In the genomic region with DNA sequence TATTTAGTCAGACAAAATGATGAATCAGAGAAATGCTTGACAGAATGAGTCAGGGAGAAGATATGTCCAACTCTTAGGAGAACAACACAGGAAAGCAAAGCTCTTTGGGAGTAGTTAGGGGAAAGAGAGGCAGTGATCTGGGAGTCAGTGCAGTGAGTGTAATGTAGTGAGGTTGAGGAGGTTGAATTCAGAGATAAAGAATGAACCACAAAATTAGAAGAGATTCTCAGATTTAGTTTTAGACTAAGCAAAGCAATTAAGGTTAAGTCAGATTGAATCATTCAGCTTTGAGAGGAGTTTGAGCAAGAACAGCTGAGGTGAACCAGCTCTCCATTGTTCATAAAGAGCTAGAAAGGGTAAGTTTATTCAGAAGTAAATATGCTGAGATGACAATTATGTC, we compare ENCODE assay signal across 24 mouse cellular contexts.
"Had no signal": no experiment of that assay in that cellular context is flagged by ENCODE, and none has a peak within 500 bp of the region (broad histone marks: within the 10 kb centered on the region; RNA-seq: fewer than 3 reads in every experiment).

No protein-coding gene starts in this region.

- H3K27ac ChIP-seq: embryonic facial prominence, embryonic 10.5 days; embryonic facial prominence, embryonic 12.5 days; embryonic facial prominence, embryonic 13.5 days; embryonic facial prominence, embryonic 15.5 days; forebrain, embryonic 12.5 days; forebrain, embryonic 13.5 days; forebrain, embryonic 15.5 days; gastrocnemius, adult 2 months; heart, adult 2 months; heart, embryonic 10.5 days had no signal

- H3K4me3 ChIP-seq: embryonic facial prominence, embryonic 10.5 days; embryonic facial prominence, embryonic 12.5 days; embryonic facial prominence, embryonic 13.5 days; embryonic facial prominence, embryonic 15.5 days; erythroblast, embryonic 14.5 days; forebrain, embryonic 12.5 days; forebrain, embryonic 13.5 days; forebrain, embryonic 15.5 days; gastrocnemius, adult 2 months; heart, adult 2 months; heart, embryonic 10.5 days; heart, embryonic 12.5 days had no signal

- H3K9ac ChIP-seq: embryonic facial prominence, embryonic 12.5 days; embryonic facial prominence, embryonic 13.5 days; embryonic facial prominence, embryonic 15.5 days; forebrain, embryonic 12.5 days; forebrain, embryonic 13.5 days; forebrain, embryonic 15.5 days; forebrain, postnatal 0 days; heart, embryonic 12.5 days had no signal

- DNase-seq: cerebellum, postnatal 25 days; cerebellum, postnatal 36 days; embryo, embryonic 11 days; forebrain, postnatal 0 days; gastrocnemius, adult 2 months; gastrocnemius, postnatal 10 days; gastrocnemius, postnatal 14 days; gastrocnemius, postnatal 25 days; heart, adult 11 months; heart, adult 18-20 months; heart, adult 2 months had no signal

- H3K9me3 ChIP-seq: embryonic facial prominence, embryonic 10.5 days; embryonic facial prominence, embryonic 12.5 days; embryonic facial prominence, embryonic 13.5 days; embryonic facial prominence, embryonic 15.5 days; forebrain, embryonic 12.5 days; forebrain, embryonic 13.5 days; forebrain, embryonic 15.5 days; heart, embryonic 10.5 days; heart, embryonic 12.5 days had no signal

- H3K4me2 ChIP-seq: embryonic facial prominence, embryonic 12.5 days; embryonic facial prominence, embryonic 13.5 days; embryonic facial prominence, embryonic 15.5 days; forebrain, embryonic 12.5 days; forebrain, embryonic 13.5 days; forebrain, embryonic 15.5 days; heart, embryonic 11.5 days; heart, embryonic 12.5 days had no signal

- H3K36me3 ChIP-seq: embryonic facial prominence, embryonic 10.5 days; embryonic facial prominence, embryonic 12.5 days; embryonic facial prominence, embryonic 13.5 days; embryonic facial prominence, embryonic 15.5 days; forebrain, embryonic 12.5 days; forebrain, embryonic 15.5 days; heart, embryonic 10.5 days; heart, embryonic 12.5 days had no signal

- H3K4me1 ChIP-seq: embryonic facial prominence, embryonic 10.5 days; embryonic facial prominence, embryonic 12.5 days; embryonic facial prominence, embryonic 13.5 days; embryonic facial prominence, embryonic 15.5 days; forebrain, embryonic 12.5 days; forebrain, embryonic 13.5 days; forebrain, embryonic 15.5 days; heart, embryonic 10.5 days; heart, embryonic 12.5 days had no signal

- H3K27me3 ChIP-seq: embryonic facial prominence, embryonic 12.5 days; embryonic facial prominence, embryonic 13.5 days; embryonic facial prominence, embryonic 15.5 days; forebrain, embryonic 12.5 days; forebrain, embryonic 13.5 days; forebrain, embryonic 15.5 days; heart, embryonic 12.5 days had no signal

- ATAC-seq: forebrain, embryonic 13.5 days; forebrain, embryonic 14.5 days; forebrain, embryonic 15.5 days; forebrain, embryonic 16.5 days; forebrain, postnatal 0 days had no signal
